Mouse (Mus musculus) lung, adult 2 months (tissue): ENCODE measurements around the gene Jade2. TPM values are rescaled to one million over a fixed set of nuclear protein-coding genes. Genes with fewer than 3 reads are reported as not detected.

Source experiments
- DNase-seq: peaks from one replicate; pipeline ENCODE4 v3.0.0; 2022
- H3K4me1 ChIP-seq: fragments of 200-500 bp; 2 replicates; pipeline ENCODE4 v1.6.1; 2011; ENCODE audit warnings: low read length; ENCODE audit not compliant: control insufficient read depth, insufficient read depth
- H3K4me3 ChIP-seq: fragments of 200-500 bp; replicated peaks from 2 replicates; pipeline ENCODE3; 2011; ENCODE audit warnings: low read depth, mild to moderate bottlenecking, control low read depth, low read length; ENCODE audit errors: extremely low read depth
- CTCF ChIP-seq: fragments of 200-500 bp; IDR thresholded peaks from 2 replicates; pipeline ENCODE4 v1.5.1; 2011; ENCODE audit warnings: mild to moderate bottlenecking, low read length, control low read depth; ENCODE audit not compliant: insufficient read depth
- POLR2A ChIP-seq: fragments of 200-500 bp; IDR thresholded peaks from 2 replicates; pipeline ENCODE4 v1.6.1; 2011; ENCODE audit warnings: low read depth, mild to moderate bottlenecking, control low read depth, low read length, borderline replicate concordance; ENCODE audit errors: extremely low read depth
- WGBS: fragments of 180-500 bp; shearing (Covaris S2); methylation state at CpG from one replicate; pipeline ENCODE4 v1.1.7; 2018; 5-methylcytosine and 5-hydroxymethylcytosine counted together
- polyA plus RNA-seq: library from polyadenylated mRNA; depleted of rRNA; stranded (reverse); fragments of >200 nt; gene quantifications from 2 replicates; pipeline ENCODE4 v1.2.3, GENCODE M21; 2012; rRNA removed

Gene Jade2
- 23.6 and 33.3 TPM in 2 replicates for polyA plus RNA-seq

DNA sequence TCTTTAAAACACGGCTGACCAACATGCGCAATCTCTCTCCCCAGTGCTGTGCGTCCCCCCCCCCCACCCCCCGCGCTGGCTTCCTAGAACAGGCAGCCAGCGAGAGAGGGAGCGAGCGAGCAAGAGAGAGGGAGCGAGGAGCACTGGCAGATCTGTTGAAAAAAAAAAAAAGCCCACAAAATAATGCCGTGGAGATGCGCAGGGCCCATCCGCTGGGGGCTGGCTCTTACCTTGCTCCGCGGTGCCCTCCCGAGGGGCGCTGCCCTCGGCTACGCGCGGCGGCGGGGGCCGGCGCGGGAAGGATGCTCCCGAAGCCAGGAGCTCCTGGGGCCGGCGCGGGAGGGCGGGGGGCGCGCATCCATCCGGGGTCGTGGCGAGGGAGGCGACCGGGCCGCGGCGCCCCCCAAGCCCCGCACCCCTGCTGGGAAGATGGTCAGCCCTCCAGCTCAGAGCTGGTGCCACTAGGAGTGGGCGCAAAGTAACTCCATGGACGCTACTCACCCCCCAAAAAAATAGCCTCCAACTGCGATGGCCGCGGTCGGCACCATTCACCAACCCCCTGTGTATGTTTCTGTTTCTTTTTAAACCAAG is at the start of gene Jade2:
TSS of gene Jade2 (minus strand) at position 573 of the 591 bp plus-strand sequence.
- DNase-seq, result peak; percentile 73

DNA sequence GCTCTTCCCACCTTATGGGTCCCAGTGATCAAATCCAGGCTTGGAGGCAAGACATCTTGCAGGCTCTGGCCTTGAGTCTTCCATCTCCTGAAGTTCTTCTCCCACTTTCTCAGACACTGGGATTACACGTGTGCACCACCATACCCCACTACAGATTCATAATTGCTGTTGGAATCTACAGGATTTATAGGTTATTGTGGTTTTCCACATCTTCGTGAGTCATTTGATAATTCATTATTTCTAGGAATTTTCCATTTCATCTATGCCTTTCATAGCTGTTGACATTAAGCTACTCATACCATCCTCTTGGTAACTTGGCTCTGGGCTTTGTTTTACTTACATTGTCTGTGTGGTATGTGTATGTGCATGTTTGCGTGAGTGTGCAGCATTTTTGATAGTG is 46.8 kb upstream of the Jade2 start:
- TF ChIP-seq CTCF (no peak), POLR2A (no peak)
- 89% methylated on average over 3 of the region's 3 CpGs for WGBS
- no peak for DNase-seq
- Histone ChIP-seq H3K4me1 (no peaks in the 10 kb centered on the region), H3K4me3 (no peak overlapping the region)

More for the DNA sequence above, at the start of gene Jade2:
- peak within 1 kb of the TSS; percentile 86 for H3K4me3 ChIP-seq
- H3K4me1 ChIP-seq, result peaks cover 9% of the 10 kb centered on the region
- peak; percentile 62; the same call in 1 of the 2 replicates for TF ChIP-seq POLR2A
- TF ChIP-seq CTCF, result no peak
- WGBS, result 1% methylated on average over 47 of the region's 47 CpGs

DNA sequence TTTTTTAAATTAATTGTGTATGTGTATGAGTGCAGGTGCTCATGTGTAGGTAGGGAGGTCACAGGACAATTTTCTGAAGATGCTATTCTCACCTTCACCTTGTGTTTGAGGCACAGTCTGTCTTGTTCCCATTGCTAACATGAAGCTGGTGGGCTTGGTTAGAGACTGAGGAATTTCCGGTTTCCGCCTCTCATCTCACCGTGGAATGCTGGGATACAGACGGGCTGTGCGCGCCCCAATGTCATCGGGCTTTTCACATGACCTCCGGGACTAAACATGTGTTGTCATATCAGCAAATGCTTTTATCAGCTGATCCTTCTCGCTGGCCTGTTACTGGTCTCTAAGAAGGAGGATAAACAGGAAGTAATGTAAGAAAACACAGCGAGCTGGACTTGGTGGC is 42.2 kb upstream of the Jade2 start:
- TF ChIP-seq POLR2A, result no peak
- TF ChIP-seq CTCF, result no peak
- 79% methylated on average over 10 of the region's 10 CpGs for WGBS
- no peak for DNase-seq
- peaks cover 7% of the 10 kb centered on the region for H3K4me1 ChIP-seq
- no peak overlapping the region for H3K4me3 ChIP-seq

DNA sequence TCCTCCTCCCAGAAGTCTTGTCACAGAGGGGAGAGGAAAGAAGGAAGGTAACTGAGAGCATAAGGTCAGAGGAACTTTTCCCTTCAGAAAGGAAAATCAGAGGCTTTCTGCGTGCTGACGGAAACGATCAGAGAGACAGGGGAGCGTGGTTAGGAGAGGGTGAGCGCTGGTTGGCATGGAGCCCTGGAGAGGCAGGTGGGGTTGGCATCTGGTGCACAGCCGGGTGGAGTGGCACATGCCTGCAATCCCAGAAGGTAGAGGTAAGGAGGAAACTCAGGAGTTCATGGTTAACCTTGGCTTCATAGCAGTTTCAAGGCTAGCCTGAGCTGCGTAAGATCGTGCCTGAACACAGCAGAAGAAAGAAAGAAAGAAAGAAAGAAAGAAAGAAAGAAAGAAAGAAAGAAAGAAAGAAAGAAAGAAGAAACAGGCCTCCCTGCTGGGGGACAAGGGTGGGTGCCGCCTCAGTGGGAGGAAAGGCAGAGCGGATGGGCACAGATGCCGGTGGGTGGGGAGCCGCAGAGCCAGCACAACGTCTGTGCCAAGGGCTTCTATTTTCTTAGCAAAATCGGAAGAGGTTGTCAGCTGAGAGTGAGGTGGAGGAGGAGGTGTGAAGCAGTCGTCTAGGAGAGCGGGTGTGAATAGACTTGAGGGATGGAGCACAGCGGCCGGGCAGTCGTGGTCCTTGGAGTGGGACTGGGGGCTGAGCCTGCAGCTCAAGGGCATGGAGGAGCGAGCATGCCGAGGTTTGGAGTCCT is 41.0 kb upstream of the Jade2 start:
- TF ChIP-seq POLR2A (no peak), CTCF (no peak)
- DNase-seq, result peak; percentile 33
- WGBS, result 32% methylated on average over 21 of the region's 21 CpGs
- Histone ChIP-seq H3K4me1 (peaks cover 7% of the 10 kb centered on the region), H3K4me3 (peak overlapping the region; percentile 4)

DNA sequence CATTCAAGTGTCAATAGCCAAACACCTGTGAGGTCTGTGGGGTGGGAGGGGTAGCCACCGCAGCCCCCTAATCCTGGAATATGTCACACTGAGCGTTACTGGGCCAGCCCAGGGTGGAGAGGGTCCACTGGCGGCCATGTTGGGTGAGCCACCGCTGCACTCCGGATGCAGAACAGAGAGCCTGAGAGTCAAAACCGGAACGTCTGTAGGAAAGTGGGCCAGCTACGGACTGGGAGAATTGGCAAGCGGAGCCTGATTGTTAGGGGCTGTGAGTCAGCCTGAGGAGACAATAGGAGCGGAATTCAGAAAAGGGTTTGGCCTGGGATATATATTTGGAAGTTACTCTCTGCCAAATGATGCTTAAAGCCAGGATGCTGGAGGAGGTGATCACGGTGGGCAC is 39.9 kb upstream of the Jade2 start:
- WGBS, result 56% methylated on average over 11 of the region's 11 CpGs
- DNase-seq, result no peak
- TF ChIP-seq CTCF (no peak), POLR2A (no peak)
- H3K4me1 ChIP-seq, result peaks cover 9% of the 10 kb centered on the region
- H3K4me3 ChIP-seq, result no peak overlapping the region

DNA sequence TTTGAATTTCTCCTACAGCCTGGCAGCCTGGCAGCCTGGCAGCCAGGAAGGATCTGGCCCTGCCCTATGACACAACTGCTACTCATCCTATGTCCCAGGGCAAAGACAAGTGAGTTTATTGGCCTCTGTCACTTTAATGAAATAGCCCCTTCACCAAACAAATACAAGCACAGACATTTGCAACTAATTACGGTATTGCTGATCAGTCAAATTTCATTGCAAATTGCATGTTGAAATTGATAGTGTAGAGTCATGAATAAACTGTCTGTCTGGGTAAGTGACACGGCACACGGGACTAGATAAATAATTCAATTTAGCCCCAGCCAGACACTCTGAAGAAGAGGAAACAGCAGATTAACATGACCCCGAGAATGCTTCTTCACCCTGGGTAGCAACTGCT is 38.6 kb upstream of the Jade2 start:
- Histone ChIP-seq H3K4me1 (peaks cover 13% of the 10 kb centered on the region), H3K4me3 (no peak overlapping the region)
- no peak for TF ChIP-seq CTCF
- TF ChIP-seq POLR2A, result no peak
- whole genome bisulfite sequencing, result 32% methylated on average over 4 of the region's 4 CpGs
- DNase-seq, result no peak

DNA sequence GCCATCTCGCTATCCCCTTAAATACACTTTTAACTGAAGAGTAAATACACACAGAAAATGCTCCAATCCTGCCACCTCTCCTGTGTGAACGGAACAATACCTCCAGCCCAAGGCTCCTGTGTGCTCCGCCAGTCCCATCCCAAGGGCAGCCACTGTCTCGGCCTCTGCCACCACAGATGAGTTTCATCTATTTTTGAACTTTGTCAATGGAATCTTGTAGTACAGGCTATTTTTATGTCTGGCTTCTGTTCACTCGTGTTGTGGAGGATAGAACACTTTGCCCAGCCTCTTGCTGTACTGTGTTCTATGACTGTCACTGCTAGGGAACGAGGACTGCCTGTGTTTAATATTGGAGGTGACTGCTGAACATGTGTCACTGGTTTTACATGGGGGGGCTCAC is 28.2 kb upstream of the Jade2 start:
- WGBS, result 79% methylated on average over 6 of the region's 6 CpGs
- DNase-seq, result no peak
- no peak for TF ChIP-seq CTCF
- TF ChIP-seq POLR2A, result no peak
- Histone ChIP-seq H3K4me3 (no peak overlapping the region), H3K4me1 (peaks cover 11% of the 10 kb centered on the region; the same call in 1 of the 2 replicates)

DNA sequence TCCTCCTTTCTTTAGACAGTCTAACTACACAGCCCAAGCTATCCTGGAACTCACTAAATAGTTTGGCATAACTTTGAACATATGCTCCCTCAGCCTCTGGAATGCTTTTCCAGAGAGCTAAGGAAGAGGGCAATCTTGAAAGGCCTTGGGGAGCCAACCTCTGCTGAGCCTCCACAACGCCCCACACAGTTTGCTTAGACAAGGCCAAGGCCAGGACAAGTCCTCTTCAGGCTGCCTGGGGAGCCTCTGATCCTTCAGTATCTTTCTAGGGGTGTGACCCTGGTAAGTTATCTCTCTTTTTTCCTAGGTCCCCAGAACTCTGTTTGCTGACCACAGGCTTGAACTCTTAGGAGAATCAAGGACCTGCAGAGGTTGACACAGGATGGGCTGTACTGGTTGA is 26.6 kb upstream of the Jade2 start:
- no peak for DNase-seq
- Histone ChIP-seq H3K4me1 (peaks cover 11% of the 10 kb centered on the region; the same call in 1 of the 2 replicates), H3K4me3 (no peak overlapping the region)
- TF ChIP-seq CTCF (no peak), POLR2A (no peak)
- 28% methylated on average over 1 of the region's 1 CpGs for WGBS

DNA sequence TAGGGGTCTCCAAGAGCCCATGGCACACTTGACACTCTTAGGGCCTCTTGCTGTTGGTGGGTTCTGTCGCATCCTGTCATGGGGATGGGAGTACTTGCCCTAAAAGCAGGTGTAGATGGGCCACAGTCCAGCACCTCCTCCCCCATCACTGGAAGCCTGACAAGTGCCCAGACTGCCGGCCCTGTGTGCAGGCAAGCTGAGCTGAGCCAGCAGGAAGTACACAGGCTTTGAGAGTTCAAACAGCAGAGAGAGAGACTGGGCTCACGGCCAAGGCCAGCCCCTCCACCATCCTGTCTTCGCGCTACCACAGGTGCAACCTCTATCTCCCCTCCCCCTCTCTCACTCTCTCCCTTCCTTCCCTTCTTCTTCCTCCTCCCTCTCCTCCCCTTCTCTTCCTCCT is 26.2 kb upstream of the Jade2 start:
- peaks cover 11% of the 10 kb centered on the region; the same call in 1 of the 2 replicates for H3K4me1 ChIP-seq
- H3K4me3 ChIP-seq, result no peak overlapping the region
- no peak for TF ChIP-seq POLR2A
- no peak for TF ChIP-seq CTCF
- peak; percentile 60 for DNase-seq
- 9% methylated on average over 5 of the region's 5 CpGs for WGBS

DNA sequence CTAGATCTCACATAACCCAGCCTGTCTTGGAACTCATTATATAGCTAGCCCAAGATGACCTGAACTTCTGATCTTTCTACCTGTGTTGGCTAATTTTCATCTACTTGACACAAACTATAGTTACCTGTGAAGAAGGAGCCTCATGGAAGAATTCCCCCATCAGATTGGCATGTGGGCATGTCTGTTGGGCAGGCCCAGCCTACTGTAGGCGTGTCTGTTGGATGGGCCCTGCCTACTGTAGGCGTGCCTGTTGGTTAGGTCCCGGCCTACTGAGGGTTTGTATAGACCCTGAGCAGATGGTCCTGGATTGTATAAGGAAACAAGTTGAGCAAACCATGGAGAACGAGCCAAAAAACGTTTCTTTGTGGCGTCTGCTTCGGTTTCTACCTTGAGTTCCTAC is 24.3 kb upstream of the Jade2 start:
- Histone ChIP-seq H3K4me1 (peaks cover 11% of the 10 kb centered on the region; the same call in 1 of the 2 replicates), H3K4me3 (no peak overlapping the region)
- 85% methylated on average over 7 of the region's 7 CpGs for WGBS
- TF ChIP-seq POLR2A, result no peak
- TF ChIP-seq CTCF, result no peak
- no peak for DNase-seq
